Mouse (Mus musculus) stomach, postnatal 0 days (tissue): ENCODE measurements around the gene Clec12a. TPM values are rescaled to one million over a fixed set of nuclear protein-coding genes. Genes with fewer than 3 reads are reported as not detected.

Source experiments
- ATAC-seq: fragments of 200-750 bp; cut with Nextera tagmentation; 2 replicates; pipeline ENCODE4 v1.8.0; 2017; ENCODE audit not compliant: low FRiP score, low TSS enrichment
- DNase-seq: peaks from one replicate; pipeline ENCODE4 v3.0.0-alpha.2; 2016; ENCODE audit warnings: low spot score
- H3K27ac ChIP-seq: fragments of 300-500 bp; sonication (generic); replicated peaks from 2 replicates; pipeline ENCODE4 v1.5.1; 2014; ENCODE audit warnings: mild to moderate bottlenecking, control low read depth
- H3K27me3 ChIP-seq: fragments of 300-500 bp; sonication (generic); 2 replicates; pipeline ENCODE4 v1.6.1; 2014; ENCODE audit warnings: low read length; ENCODE audit not compliant: control insufficient read depth, insufficient read depth
- H3K36me3 ChIP-seq: fragments of 300-500 bp; sonication (generic); 2 replicates; pipeline ENCODE4 v1.6.1; 2014; ENCODE audit warnings: low read length, mixed read lengths; ENCODE audit not compliant: control insufficient read depth, insufficient read depth
- H3K4me1 ChIP-seq: fragments of 300-500 bp; sonication (generic); replicated peaks from 2 replicates; pipeline ENCODE4 v1.6.1; 2014; ENCODE audit warnings: antibody characterized with exemption; ENCODE audit not compliant: control insufficient read depth, insufficient read depth
- H3K4me2 ChIP-seq: fragments of 300-500 bp; sonication (generic); replicated peaks from 2 replicates; pipeline ENCODE4 v1.6.1; 2014; ENCODE audit warnings: low read depth, mild to moderate bottlenecking, control low read depth, moderate library complexity
- H3K4me3 ChIP-seq: fragments of 300-500 bp; sonication (generic); 2 replicates; pipeline ENCODE4 v1.5.1; 2014; ENCODE audit warnings: low read depth, low read length, control low read depth
- H3K9ac ChIP-seq: fragments of 300-500 bp; sonication (generic); 2 replicates; pipeline ENCODE4 v1.6.1; 2014; ENCODE audit warnings: mild to moderate bottlenecking, low read length, control low read depth, mixed read lengths
- H3K9me3 ChIP-seq: fragments of 300-500 bp; sonication (generic); 2 replicates; pipeline ENCODE4 v1.6.1; 2016; ENCODE audit warnings: low read length; ENCODE audit not compliant: control insufficient read depth
- CTCF ChIP-seq: IDR thresholded peaks from 2 replicates; pipeline ENCODE4 v1.5.1; 2016; ENCODE audit warnings: antibody characterized with exemption, low read depth, mild to moderate bottlenecking, moderate library complexity
- EP300 ChIP-seq: optimal IDR thresholded peaks from 2 replicates; pipeline ENCODE3; 2016; ENCODE audit warnings: antibody characterized with exemption
- WGBS: fragments of 180-500 bp; shearing (Covaris S2); extraction: QIAGEN DNeasy Blood & Tissue Kit; methylation state at CpG from one replicate; pipeline ENCODE4 v1.1.7; 2014; 5-methylcytosine and 5-hydroxymethylcytosine counted together
- polyA plus RNA-seq: library from polyadenylated mRNA; unstranded; fragments of >200 nt; fragmentation: Nextera tagmentation; extraction: Ambion mirVana; gene quantifications from 2 replicates; pipeline ENCODE4 v1.2.1, GENCODE M21; 2015

Clec12a gene
- polyA plus RNA-seq, 1 experiment from 2014 or later = 0.40 TPM

DNA sequence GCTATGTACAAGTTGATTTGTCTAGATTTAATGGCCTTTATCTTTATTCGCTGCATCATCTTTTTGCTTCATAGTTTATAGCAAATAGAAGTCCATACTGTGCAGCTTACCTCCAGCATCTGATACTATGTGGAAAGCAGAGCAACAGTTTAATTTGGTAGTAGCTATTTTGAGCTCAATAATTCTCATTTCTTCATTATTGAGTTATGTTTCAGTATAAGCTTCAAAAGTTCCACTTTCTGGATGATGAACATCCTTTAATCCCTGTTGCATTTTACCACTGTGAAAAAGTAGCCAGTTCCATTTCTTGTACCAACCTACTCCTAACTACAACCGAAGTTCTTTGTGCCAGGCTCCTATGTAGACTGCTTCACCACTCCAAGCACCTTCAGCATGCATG, 66.1 kb downstream of the Clec12a start, which contains the start of gene Clec9a:
Clec9a (plus strand) TSS at position 301 of the 400 bp plus-strand sequence.
- H3K4me1 ChIP-seq = no peaks in the 10 kb centered on the region
- ATAC-seq = no peak
- 90% methylated on average over 2 of the region's 2 CpGs for WGBS
- H3K36me3 ChIP-seq = no peaks in the 10 kb centered on the region
- TF ChIP-seq EP300 (no peak), CTCF (no peak)
- no peak within 1 kb of the TSS for H3K27ac ChIP-seq
- no peak within 1 kb of the TSS for H3K9ac ChIP-seq
- no peak within 1 kb of the TSS for H3K4me3 ChIP-seq
- DNase-seq = no peak
- H3K9me3 ChIP-seq = no peaks in the 10 kb centered on the region
- H3K27me3 ChIP-seq = no peaks in the 10 kb centered on the region
- H3K4me2 ChIP-seq = no peak within 1 kb of the TSS

DNA sequence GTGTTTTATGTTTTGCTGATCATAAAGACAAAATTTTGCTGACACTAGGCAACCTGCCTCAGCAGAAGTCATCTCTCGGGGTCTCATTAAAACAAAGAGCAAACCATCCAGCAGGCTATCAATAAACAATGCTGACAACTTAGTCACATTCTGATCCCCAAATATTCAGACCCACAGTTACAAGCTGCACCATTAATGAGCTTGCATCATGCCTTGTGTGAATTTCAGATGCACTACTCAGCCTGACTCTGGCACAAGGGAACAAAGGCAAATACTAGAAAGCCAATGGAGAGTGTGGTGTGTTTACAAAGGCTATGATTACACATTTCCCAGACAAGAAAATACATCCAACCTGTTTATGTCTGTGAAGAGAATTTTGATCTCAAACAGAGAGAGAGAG, 71.7 kb downstream of the Clec12a start:
- DNase-seq (no peak), ATAC-seq (no peak)
- WGBS = 52% methylated on average over 1 of the region's 1 CpGs

More for the DNA sequence above, 71.7 kb downstream of the Clec12a start:
- no peaks in the 10 kb centered on the region for H3K36me3 ChIP-seq
- TF ChIP-seq CTCF (no peak), EP300 (no peak)
- H3K4me3 ChIP-seq = no peak overlapping the region
- H3K4me1 ChIP-seq = no peaks in the 10 kb centered on the region
- no peaks in the 10 kb centered on the region for H3K27me3 ChIP-seq
- no peaks in the 10 kb centered on the region for H3K9me3 ChIP-seq
- no peak overlapping the region for H3K4me2 ChIP-seq
- H3K9ac ChIP-seq = no peak overlapping the region
- H3K27ac ChIP-seq = no peak overlapping the region

Other genes starting within 250 kb of the Clec12a start
- 0.07 TPM in 1 of 2 replicates, not detected in the other for gene Clec2e, start 241.8 kb upstream of the Clec12a start, polyA plus RNA-seq
- gene Clec2d, start 162.1 kb upstream of the Clec12a start, polyA plus RNA-seq = 0.42 and 0.87 TPM in 2 replicates
- gene Cd69, start 67.3 kb upstream of the Clec12a start, polyA plus RNA-seq = 0.15 and 0.18 TPM in 2 replicates
- gene 4922502D21Rik, start 10.9 kb upstream of the Clec12a start, polyA plus RNA-seq = not detected in 2 replicates
- 0.07 TPM in 1 of 2 replicates, not detected in the other for gene Clec12b, start 43.2 kb downstream of the Clec12a start, polyA plus RNA-seq
- gene Clec1b, start 54.6 kb downstream of the Clec12a start, polyA plus RNA-seq = 0.08 and 0.18 TPM in 2 replicates
- 0.05 and 0.08 TPM in 2 replicates for gene Clec9a, start 66.2 kb downstream of the Clec12a start, polyA plus RNA-seq
- gene Clec1a, start 109.3 kb downstream of the Clec12a start, polyA plus RNA-seq = 0.85 and 1.2 TPM in 2 replicates
- 0.08 and 0.22 TPM in 2 replicates for gene Olr1, start 164.5 kb downstream of the Clec12a start, polyA plus RNA-seq
- gene Tmem52b, start 169.9 kb downstream of the Clec12a start, polyA plus RNA-seq = 0.04 and 0.11 TPM in 2 replicates
- gene Gabarapl1, start 190.5 kb downstream of the Clec12a start, polyA plus RNA-seq = 45.7 and 46.8 TPM in 2 replicates
- not detected in 2 replicates for gene Klre1, start 235.2 kb downstream of the Clec12a start, polyA plus RNA-seq
- 0.27 and 0.53 TPM in 2 replicates for gene Klrd1, start 249.1 kb downstream of the Clec12a start, polyA plus RNA-seq